Mouse (Mus musculus): ENCODE data around the gene Rfx1.

Gene Rfx1

GRCm38 (mm10) chr8:84096061-84096460, 29.4 kb downstream of the Rfx1 start:
- DNase-seq, result no peak

- no peak for DNase-seq
Measured at GRCm38 (mm10) chr8:84098376-84098775, 31.7 kb downstream of the Rfx1 start.

GRCm38 (mm10) chr8:84101476-84102270, 35.0 kb downstream of the Rfx1 start:
- DNase-seq, result no peak

- peak in 1 of 2 experiments; percentile 30 for DNase-seq
Measured at GRCm38 (mm10) chr8:84103601-84104000, 37.0 kb downstream of the Rfx1 start.

- peak; percentile 61 to 62 for DNase-seq
Measured at GRCm38 (mm10) chr8:84104221-84104620, 37.6 kb downstream of the Rfx1 start.

- peak; percentile 98 to 99 for DNase-seq
Measured at GRCm38 (mm10) chr8:84104697-84105609, 38.3 kb downstream of the Rfx1 start, which contains the start of gene Dcaf15. Dcaf15 (minus strand) TSS chr8:84104768.

GRCm38 (mm10) chr8:84105676-84106075, 39.0 kb downstream of the Rfx1 start:
- DNase-seq, result no peak

- no peak for DNase-seq
Measured at GRCm38 (mm10) chr8:84106216-84107040, 39.8 kb downstream of the Rfx1 start.

GRCm38 (mm10) chr8:84115646-84116045, 49.0 kb downstream of the Rfx1 start:
- DNase-seq, result no peak

GRCm38 (mm10) chr8:84122151-84122550, 55.5 kb downstream of the Rfx1 start:
- no peak for DNase-seq

- no peak for DNase-seq
Measured at GRCm38 (mm10) chr8:84125656-84126055, 59.0 kb downstream of the Rfx1 start, which contains the start of gene Podnl1. Podnl1 (plus strand) TSS chr8:84125989.

GRCm38 (mm10) chr8:84126742-84127141, 60.1 kb downstream of the Rfx1 start:
- no peak for DNase-seq

GRCm38 (mm10) chr8:84127202-84127901, 60.7 kb downstream of the Rfx1 start:
- no peak for DNase-seq

- DNase-seq, result no peak
Measured at GRCm38 (mm10) chr8:84128277-84128676, 61.6 kb downstream of the Rfx1 start.

- no peak for DNase-seq
Measured at GRCm38 (mm10) chr8:84130806-84131205, 64.2 kb downstream of the Rfx1 start.

GRCm38 (mm10) chr8:84132225-84132624, 65.6 kb downstream of the Rfx1 start:
- no peak for DNase-seq

GRCm38 (mm10) chr8:84137848-84138247, 71.2 kb downstream of the Rfx1 start:
- DNase-seq, result no peak

GRCm38 (mm10) chr8:84140838-84141237, 74.2 kb downstream of the Rfx1 start:
- DNase-seq, result no peak

GRCm38 (mm10) chr8:84144636-84145245, 78.1 kb downstream of the Rfx1 start:
- no peak for DNase-seq

All from lung, adult 18-20 months (tissue).